Mouse (Mus musculus): ENCODE measurements around the gene Kcnk12. TPM values are rescaled to one million over a fixed set of nuclear protein-coding genes. Genes with fewer than 3 reads are reported as not detected.

Kcnk12 gene
- polyA plus RNA-seq, 2 experiments: 0.08 TPM; not detected in 1

GRCm38 (mm10) chr17:87700101-87700500, 97.7 kb downstream of the Kcnk12 start:
- peaks cover 33% of the 10 kb centered on the region for H3K36me3 ChIP-seq (ENCODE audit: control insufficient read depth, insufficient read depth, low read length)
- TF ChIP-seq POLR2A (IDR thresholded peaks at IDR 0.05; ENCODE audit: borderline replicate concordance, extremely low read depth, insufficient read depth, insufficient read length): no peak
- no peaks in the 10 kb centered on the region for H3K9me3 ChIP-seq (ENCODE audit: control insufficient read depth, low read length)
- no peaks in the 10 kb centered on the region for H3K4me1 ChIP-seq (ENCODE audit: control insufficient read depth, insufficient read depth, low read length)
- DNase-seq (ENCODE audit: low spot score) (no peak), ATAC-seq (ENCODE audit: low FRiP score, low read depth) (0 out of 2 replicates have a peak, but pooled peaks have one; percentile 41)
- H3K27ac ChIP-seq (replicated peaks; ENCODE audit: low read depth, low read length): no peak overlapping the region
- 65% methylated on average over 8 of the region's 8 CpGs for WGBS
- H3K4me3 ChIP-seq (replicated peaks; ENCODE audit: low read length): no peak overlapping the region
- H3K9ac ChIP-seq (ENCODE audit: low read depth, low read length, severe bottlenecking): no peak overlapping the region
- H3K4me2 ChIP-seq (replicated peaks; ENCODE audit: low read depth, low read length, severe bottlenecking): no peak overlapping the region
- H3K27me3 ChIP-seq (ENCODE audit: control insufficient read depth, insufficient read depth, low read length): no peaks in the 10 kb centered on the region

- no peaks in the 10 kb centered on the region for H3K4me1 ChIP-seq (ENCODE audit: control insufficient read depth, insufficient read depth, low read length)
- no peak overlapping the region for H3K4me3 ChIP-seq (replicated peaks; ENCODE audit: low read length)
- H3K9me3 ChIP-seq (ENCODE audit: control insufficient read depth, low read length): no peaks in the 10 kb centered on the region
- H3K27me3 ChIP-seq (ENCODE audit: control insufficient read depth, insufficient read depth, low read length): no peaks in the 10 kb centered on the region
- WGBS: 74% methylated on average over 16 of the region's 16 CpGs
- no peak overlapping the region for H3K27ac ChIP-seq (replicated peaks; ENCODE audit: low read depth, low read length)
- TF ChIP-seq POLR2A (IDR thresholded peaks at IDR 0.05; ENCODE audit: borderline replicate concordance, extremely low read depth, insufficient read depth, insufficient read length): no peak
- no peak overlapping the region for H3K9ac ChIP-seq (ENCODE audit: low read depth, low read length, severe bottlenecking)
- H3K36me3 ChIP-seq (ENCODE audit: control insufficient read depth, insufficient read depth, low read length): peaks cover 29% of the 10 kb centered on the region
- ATAC-seq (ENCODE audit: low FRiP score, low read depth): no peak
- no peak for DNase-seq (ENCODE audit: low spot score)
- H3K4me2 ChIP-seq (replicated peaks; ENCODE audit: low read depth, low read length, severe bottlenecking): no peak overlapping the region
Observed at GRCm38 (mm10) chr17:87698996-87699765, 98.6 kb downstream of the Kcnk12 start.

- ATAC-seq (ENCODE audit: low FRiP score, low read depth) (no peak), DNase-seq (ENCODE audit: low spot score) (no peak)
- H3K4me3 ChIP-seq (replicated peaks; ENCODE audit: low read length): no peak overlapping the region
- H3K9ac ChIP-seq (ENCODE audit: low read depth, low read length, severe bottlenecking): no peak overlapping the region
- H3K4me2 ChIP-seq (replicated peaks; ENCODE audit: low read depth, low read length, severe bottlenecking): no peak overlapping the region
- peaks cover 32% of the 10 kb centered on the region for H3K36me3 ChIP-seq (ENCODE audit: control insufficient read depth, insufficient read depth, low read length)
- TF ChIP-seq POLR2A (IDR thresholded peaks at IDR 0.05; ENCODE audit: borderline replicate concordance, extremely low read depth, insufficient read depth, insufficient read length): no peak
- no peaks in the 10 kb centered on the region for H3K9me3 ChIP-seq (ENCODE audit: control insufficient read depth, low read length)
- H3K27me3 ChIP-seq (ENCODE audit: control insufficient read depth, insufficient read depth, low read length): no peaks in the 10 kb centered on the region
- no peaks in the 10 kb centered on the region for H3K4me1 ChIP-seq (ENCODE audit: control insufficient read depth, insufficient read depth, low read length)
- no peak overlapping the region for H3K27ac ChIP-seq (replicated peaks; ENCODE audit: low read depth, low read length)
- 94% methylated on average over 6 of the region's 6 CpGs for WGBS
Observed at GRCm38 (mm10) chr17:87696814-87697213, 101.0 kb downstream of the Kcnk12 start.

GRCm38 (mm10) chr17:87695874-87696465, 101.8 kb downstream of the Kcnk12 start:
- ATAC-seq (ENCODE audit: low FRiP score, low read depth) (no peak), DNase-seq (ENCODE audit: low spot score) (no peak)
- Histone ChIP-seq H3K4me2 (replicated peaks; ENCODE audit: low read depth, low read length, severe bottlenecking) (no peak overlapping the region), H3K4me1 (ENCODE audit: control insufficient read depth, insufficient read depth, low read length) (no peaks in the 10 kb centered on the region), H3K27me3 (ENCODE audit: control insufficient read depth, insufficient read depth, low read length) (no peaks in the 10 kb centered on the region), H3K27ac (replicated peaks; ENCODE audit: low read depth, low read length) (no peak overlapping the region), H3K36me3 (ENCODE audit: control insufficient read depth, insufficient read depth, low read length) (peaks cover 31% of the 10 kb centered on the region), H3K9me3 (ENCODE audit: control insufficient read depth, low read length) (no peaks in the 10 kb centered on the region), H3K4me3 (replicated peaks; ENCODE audit: low read length) (no peak overlapping the region), H3K9ac (ENCODE audit: low read depth, low read length, severe bottlenecking) (no peak overlapping the region)
- no peak for TF ChIP-seq POLR2A (IDR thresholded peaks at IDR 0.05; ENCODE audit: borderline replicate concordance, extremely low read depth, insufficient read depth, insufficient read length)
- 94% methylated on average over 11 of the region's 11 CpGs for WGBS

Other genes starting within 250 kb of the Kcnk12 start
- 27.3 and 34.9 TPM in 2 replicates for gene Epcam, start 162.0 kb downstream of the Kcnk12 start, polyA plus RNA-seq (2012; rRNA removed)
- 71.3 and 74.3 TPM in 2 replicates for gene Epcam, start 162.0 kb downstream of the Kcnk12 start, polyA plus RNA-seq (2014; fragmentation: Nextera tagmentation; extraction: Ambion mirVana)
- 29.0 and 33.8 TPM in 2 replicates for gene Msh2, start 125.7 kb downstream of the Kcnk12 start, polyA plus RNA-seq (2012; rRNA removed)
- gene Msh2, start 125.7 kb downstream of the Kcnk12 start, polyA plus RNA-seq (2014; fragmentation: Nextera tagmentation; extraction: Ambion mirVana): 40.5 and 47.5 TPM in 2 replicates
- gene Rpl36-ps4, start 123.0 kb upstream of the Kcnk12 start, polyA plus RNA-seq (2012; rRNA removed): not detected in 2 replicates
- gene Rpl36-ps4, start 123.0 kb upstream of the Kcnk12 start, polyA plus RNA-seq (2014; fragmentation: Nextera tagmentation; extraction: Ambion mirVana): not detected in 2 replicates
- gene Msh6, start 177.1 kb upstream of the Kcnk12 start, polyA plus RNA-seq (2012; rRNA removed): 18.0 and 24.5 TPM in 2 replicates
- gene Msh6, start 177.1 kb upstream of the Kcnk12 start, polyA plus RNA-seq (2014; fragmentation: Nextera tagmentation; extraction: Ambion mirVana): 45.4 and 49.3 TPM in 2 replicates

Data from limb, embryonic 14.5 days (tissue).